Mouse (Mus musculus) embryonic facial prominence, embryonic 10.5 days (tissue): ENCODE data around the gene Dydc2. TPM values are rescaled to one million over a fixed set of nuclear protein-coding genes. Genes with fewer than 3 reads are reported as not detected.

Experiments used
- DNase-seq: peaks from one replicate; pipeline ENCODE4 v3.0.0-alpha.2; 2017; ENCODE audit warnings: low spot score
- H3K27ac ChIP-seq: fragments of 300-500 bp; sonication (generic); replicated peaks from 2 replicates; pipeline ENCODE4 v1.5.1; 2016; ENCODE audit warnings: mild to moderate bottlenecking
- H3K27me3 ChIP-seq: fragments of 300-500 bp; sonication (generic); replicated peaks from 2 replicates; pipeline ENCODE4 v1.6.1; 2016; ENCODE audit warnings: low read depth, mild to moderate bottlenecking; ENCODE audit not compliant: poor library complexity, severe bottlenecking
- H3K36me3 ChIP-seq: fragments of 300-500 bp; sonication (generic); replicated peaks from 2 replicates; pipeline ENCODE4 v1.6.1; 2016; ENCODE audit warnings: mild to moderate bottlenecking, moderate library complexity
- H3K4me1 ChIP-seq: fragments of 300-500 bp; sonication (generic); 2 replicates; pipeline ENCODE4 v1.6.1; 2016
- H3K4me3 ChIP-seq: fragments of 300-500 bp; sonication (generic); 2 replicates; pipeline ENCODE4 v1.5.1; 2016; ENCODE audit warnings: mild to moderate bottlenecking, moderate library complexity
- H3K9me3 ChIP-seq: fragments of 300-500 bp; sonication (generic); 2 replicates; pipeline ENCODE4 v1.6.1; 2016; ENCODE audit warnings: mild to moderate bottlenecking
- WGBS: fragments of 180-500 bp; shearing (Covaris S2); methylation state at CpG from one replicate; pipeline ENCODE4 v1.1.7; 2016; 5-methylcytosine and 5-hydroxymethylcytosine counted together
- polyA plus RNA-seq: library from polyadenylated mRNA; unstranded; fragments of >200 nt; fragmentation: Nextera tagmentation; extraction: Ambion mirVana; gene quantifications from 2 replicates; pipeline ENCODE4 v1.2.1, GENCODE M21; 2016

Gene Dydc2
- polyA plus RNA-seq, 1 experiment from 2014 or later: not detected

DNA sequence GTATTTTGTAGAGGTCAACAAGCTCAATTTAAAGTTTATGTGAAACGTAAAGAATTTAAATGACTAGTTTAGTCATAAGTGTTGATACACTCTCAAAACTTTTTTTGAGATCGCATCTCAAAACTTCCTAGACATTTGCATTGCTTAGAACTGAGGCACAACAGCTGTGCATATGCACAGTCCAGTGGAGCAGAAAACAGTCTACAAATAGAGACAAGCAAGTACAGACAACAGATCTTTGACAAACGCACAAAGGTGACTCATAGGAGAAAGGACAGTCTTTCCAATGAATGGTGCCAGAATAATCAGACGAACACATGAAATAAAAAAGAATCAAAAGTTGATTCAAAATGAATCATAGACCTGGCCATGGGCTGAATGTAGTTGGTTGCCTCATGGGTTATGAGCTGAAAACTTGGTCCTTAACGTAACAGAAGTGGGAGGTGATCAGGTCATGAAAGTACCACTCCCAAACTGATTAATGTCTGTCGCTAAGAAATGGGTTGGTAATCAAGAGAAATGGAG, 38.0 kb downstream of the Dydc2 start:
- Histone ChIP-seq H3K4me1 (no peaks in the 10 kb centered on the region), H3K27ac (no peak overlapping the region), H3K9me3 (no peaks in the 10 kb centered on the region), H3K4me3 (no peak overlapping the region), H3K27me3 (no peaks in the 10 kb centered on the region), H3K36me3 (no peaks in the 10 kb centered on the region)
- no peak for DNase-seq
- WGBS: 93% methylated on average over 6 of the region's 6 CpGs

DNA sequence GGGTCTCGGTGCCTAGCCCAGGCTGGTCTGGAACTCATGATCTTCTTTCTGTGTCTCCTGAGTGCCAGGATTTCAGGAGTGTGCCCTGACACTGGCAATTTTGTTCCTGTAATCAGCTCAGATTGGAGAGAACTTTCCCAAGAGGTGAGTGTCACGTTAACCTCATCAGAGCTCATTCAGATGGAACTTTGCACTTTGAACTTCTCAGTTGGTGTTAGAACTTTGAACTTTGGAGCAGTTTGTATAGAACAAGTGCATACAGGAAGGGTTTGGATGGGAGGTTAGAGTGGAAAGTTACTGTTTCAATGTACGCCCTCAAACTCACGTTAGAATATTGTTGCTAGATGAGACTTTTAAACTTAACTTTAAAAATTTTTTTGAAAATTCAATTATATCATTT, 39.7 kb downstream of the Dydc2 start:
- no peak overlapping the region for H3K27ac ChIP-seq
- H3K27me3 ChIP-seq: no peaks in the 10 kb centered on the region
- H3K36me3 ChIP-seq: no peaks in the 10 kb centered on the region
- DNase-seq: no peak
- H3K4me3 ChIP-seq: no peak overlapping the region
- WGBS: 76% methylated on average over 4 of the region's 4 CpGs
- H3K4me1 ChIP-seq: no peaks in the 10 kb centered on the region
- H3K9me3 ChIP-seq: no peaks in the 10 kb centered on the region

DNA sequence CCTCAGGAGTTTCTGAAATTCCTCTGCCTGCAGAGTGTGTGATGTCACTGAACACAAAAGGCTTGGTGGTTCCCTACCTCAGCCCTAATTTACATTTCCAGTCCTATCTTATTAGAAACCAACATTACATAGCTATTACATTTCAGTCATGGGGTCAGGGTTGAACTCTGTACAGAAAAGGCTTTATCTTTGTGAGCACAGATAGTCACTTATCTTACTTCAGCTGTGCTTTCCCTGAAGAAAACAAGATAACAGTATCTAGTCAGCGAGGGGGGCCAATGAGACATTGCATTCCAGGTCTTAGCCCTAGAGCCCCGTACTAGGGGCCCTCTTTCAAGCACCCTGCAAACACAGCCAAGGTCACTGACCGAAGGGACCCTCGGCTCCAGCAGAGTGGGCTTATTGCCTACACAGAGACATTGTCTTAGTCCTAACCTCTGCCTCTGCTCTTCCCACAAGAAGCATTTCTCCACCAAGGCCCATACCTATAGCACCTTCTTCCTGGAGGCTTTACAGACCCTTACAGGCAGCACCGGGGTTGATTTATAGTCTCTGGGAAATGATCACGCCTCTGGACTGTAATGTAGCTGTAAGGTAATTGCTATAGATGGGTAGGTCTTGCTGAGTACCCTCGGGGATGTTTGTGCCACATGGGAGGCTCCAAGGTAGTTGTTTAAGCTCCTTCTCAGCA, 43.3 kb downstream of the Dydc2 start:
- Histone ChIP-seq H3K4me1 (no peaks in the 10 kb centered on the region), H3K4me3 (no peak overlapping the region), H3K27me3 (no peaks in the 10 kb centered on the region), H3K36me3 (no peaks in the 10 kb centered on the region), H3K27ac (no peak overlapping the region), H3K9me3 (no peaks in the 10 kb centered on the region)
- DNase-seq: no peak
- 83% methylated on average over 7 of the region's 7 CpGs for WGBS

DNA sequence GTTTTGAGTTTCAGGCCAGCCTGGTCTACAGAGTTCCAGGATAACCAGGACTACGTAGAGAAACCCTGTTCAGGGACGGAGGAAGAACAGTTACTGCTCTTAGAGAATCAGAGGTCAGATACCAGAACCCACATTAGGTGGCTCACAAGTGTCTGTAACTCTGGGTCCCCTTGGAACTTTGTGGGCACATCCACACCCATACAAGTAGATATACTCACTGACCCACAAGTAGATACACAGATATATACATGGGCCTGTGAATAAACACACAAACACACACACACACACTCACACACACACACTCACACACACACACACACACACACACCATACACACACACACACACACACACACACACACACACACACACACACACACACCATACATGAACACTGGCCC, 43.9 kb downstream of the Dydc2 start:
- Histone ChIP-seq H3K27ac (no peak overlapping the region), H3K27me3 (no peaks in the 10 kb centered on the region), H3K4me3 (no peak overlapping the region), H3K9me3 (no peaks in the 10 kb centered on the region), H3K4me1 (no peaks in the 10 kb centered on the region), H3K36me3 (no peaks in the 10 kb centered on the region)
- 85% methylated on average over 2 of the region's 2 CpGs for WGBS
- no peak for DNase-seq

DNA sequence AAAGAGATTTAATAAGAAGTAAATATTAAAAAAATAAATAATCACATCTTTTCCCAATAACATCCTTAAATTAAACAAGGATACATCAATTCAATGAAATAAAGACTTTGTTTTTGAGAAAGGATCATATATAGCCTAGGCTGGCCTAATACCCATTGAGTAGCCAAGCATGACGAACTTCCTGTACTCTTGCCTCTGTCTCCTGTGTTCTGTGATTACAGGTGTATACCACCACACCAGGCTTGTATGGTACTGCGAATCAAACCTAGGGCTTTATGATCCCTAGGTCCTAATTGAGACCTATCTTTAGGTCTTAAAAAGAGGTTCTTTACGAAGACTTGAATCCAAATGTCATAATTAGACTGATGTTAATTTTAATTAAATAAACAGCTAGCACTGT, 47.8 kb downstream of the Dydc2 start:
- Histone ChIP-seq H3K4me1 (no peaks in the 10 kb centered on the region), H3K9me3 (no peaks in the 10 kb centered on the region), H3K36me3 (no peaks in the 10 kb centered on the region), H3K27me3 (no peaks in the 10 kb centered on the region), H3K4me3 (no peak overlapping the region), H3K27ac (no peak overlapping the region)
- DNase-seq: no peak
- 89% methylated on average over 3 of the region's 3 CpGs for WGBS

DNA sequence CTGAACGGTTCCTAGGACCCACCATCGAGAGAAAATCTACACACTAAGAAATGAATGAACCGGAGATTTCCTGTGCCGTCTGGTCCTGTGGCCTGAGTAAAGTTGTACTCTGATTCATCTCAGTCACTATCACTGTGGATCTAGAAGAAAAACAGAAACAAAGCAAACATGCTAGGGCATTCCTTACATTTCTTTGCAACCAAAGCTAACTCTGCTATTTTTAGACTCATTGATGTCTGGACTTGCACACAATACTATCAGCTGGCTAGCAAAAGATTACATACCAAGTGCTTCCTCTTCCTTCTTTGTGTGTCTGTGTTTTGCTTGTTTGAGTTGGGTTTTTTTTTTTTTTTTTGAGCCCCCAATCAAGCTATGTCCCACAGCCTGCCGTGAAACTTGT, 51.5 kb downstream of the Dydc2 start:
- no peaks in the 10 kb centered on the region for H3K9me3 ChIP-seq
- no peak for DNase-seq
- no peak overlapping the region for H3K4me3 ChIP-seq
- H3K36me3 ChIP-seq: no peaks in the 10 kb centered on the region
- H3K27me3 ChIP-seq: 0 out of 2 replicates have a peak, but pooled peaks cover 1% of the 10 kb centered on the region
- H3K4me1 ChIP-seq: peaks cover 13% of the 10 kb centered on the region
- WGBS: 84% methylated on average over 5 of the region's 5 CpGs
- no peak overlapping the region for H3K27ac ChIP-seq

DNA sequence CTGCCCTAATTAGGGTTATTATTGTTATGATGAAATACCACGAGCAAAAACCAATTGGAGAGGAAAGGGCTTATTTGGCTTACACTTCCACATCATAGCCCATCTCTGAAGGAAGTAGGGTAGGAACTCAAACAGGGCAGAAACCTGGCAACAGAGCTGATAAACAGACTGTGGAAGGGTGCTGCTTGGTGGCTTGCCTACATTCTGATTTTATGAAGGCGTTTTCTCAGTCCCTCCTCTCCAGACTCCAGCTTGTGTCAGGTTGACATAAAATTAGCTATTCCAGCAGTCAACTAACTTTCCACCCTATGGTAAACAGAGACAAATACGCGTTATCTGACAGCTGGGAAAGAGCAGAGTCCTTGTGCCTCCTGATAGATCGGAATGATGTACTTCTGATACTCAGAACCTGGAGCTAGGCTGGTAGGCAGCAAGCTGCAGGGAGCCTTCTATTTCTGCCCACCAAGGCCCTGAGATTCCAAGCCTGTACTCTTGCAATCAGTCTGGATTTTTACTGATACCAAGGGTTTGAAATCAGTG, 54.2 kb downstream of the Dydc2 start:
- Histone ChIP-seq H3K4me1 (peaks cover 13% of the 10 kb centered on the region), H3K27me3 (0 out of 2 replicates have a peak, but pooled peaks cover 5% of the 10 kb centered on the region), H3K27ac (no peak overlapping the region), H3K4me3 (no peak overlapping the region), H3K9me3 (no peaks in the 10 kb centered on the region), H3K36me3 (no peaks in the 10 kb centered on the region)
- WGBS: 76% methylated on average over 5 of the region's 5 CpGs
- DNase-seq: no peak

DNA sequence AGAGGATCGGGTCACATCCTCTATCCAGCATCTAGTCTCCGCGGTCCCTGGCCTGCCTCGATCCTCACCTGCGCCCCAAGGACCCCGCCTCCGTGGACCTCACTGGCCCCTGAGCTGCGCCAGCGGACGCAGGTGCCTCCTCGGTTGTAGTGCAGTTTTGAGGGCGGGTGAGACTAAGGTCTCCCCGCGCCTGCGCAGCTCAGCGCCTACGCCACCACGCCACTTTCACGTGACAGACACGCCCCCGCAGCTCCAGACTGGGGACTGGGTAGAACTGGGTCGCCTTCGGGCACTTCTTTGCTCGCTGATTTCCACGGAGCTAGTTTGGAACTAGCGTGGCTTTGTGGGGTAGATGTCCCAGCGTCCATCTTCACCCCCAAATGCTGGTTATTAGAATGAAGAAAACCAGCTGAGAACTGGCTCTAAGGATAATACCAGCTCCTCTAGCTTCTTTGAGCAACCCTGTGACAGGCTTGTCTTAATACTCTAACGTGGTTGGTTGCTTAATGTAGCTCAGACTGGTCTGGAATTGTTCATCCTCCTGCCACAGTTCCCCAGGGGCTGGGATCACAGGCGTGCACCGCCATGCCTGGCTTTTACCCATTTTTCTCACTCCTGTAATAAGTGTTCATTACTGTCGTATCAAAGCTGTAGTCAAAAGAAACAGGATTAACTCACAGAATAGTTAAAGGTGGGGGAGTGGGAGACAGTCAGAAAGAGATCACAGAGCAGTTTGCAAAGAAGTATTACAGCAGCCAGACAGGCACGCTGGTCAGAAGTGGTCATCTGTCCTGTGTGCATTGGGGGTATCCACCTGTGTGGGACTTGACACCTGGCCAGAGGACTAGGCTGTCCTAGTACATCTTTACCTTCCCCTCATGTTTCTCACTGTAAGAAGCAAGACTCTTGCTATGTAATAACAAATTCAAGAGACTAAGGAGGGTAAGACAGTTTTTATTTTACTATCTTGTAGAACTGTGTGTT, 55.1 kb downstream of the Dydc2 start, which contains the start of gene Fam213a:
Gene Fam213a, minus strand, starts transcription at position 159 of the 984 bp plus-strand sequence.
- Histone ChIP-seq H3K36me3 (no peaks in the 10 kb centered on the region), H3K4me1 (peaks cover 13% of the 10 kb centered on the region), H3K27ac (peak within 1 kb of the TSS; percentile 84), H3K9me3 (no peaks in the 10 kb centered on the region), H3K27me3 (0 out of 2 replicates have a peak, but pooled peaks cover 5% of the 10 kb centered on the region), H3K4me3 (peak within 1 kb of the TSS; percentile 73)
- DNase-seq: peak; percentile 91
- 4% methylated on average over 32 of the region's 32 CpGs for WGBS

DNA sequence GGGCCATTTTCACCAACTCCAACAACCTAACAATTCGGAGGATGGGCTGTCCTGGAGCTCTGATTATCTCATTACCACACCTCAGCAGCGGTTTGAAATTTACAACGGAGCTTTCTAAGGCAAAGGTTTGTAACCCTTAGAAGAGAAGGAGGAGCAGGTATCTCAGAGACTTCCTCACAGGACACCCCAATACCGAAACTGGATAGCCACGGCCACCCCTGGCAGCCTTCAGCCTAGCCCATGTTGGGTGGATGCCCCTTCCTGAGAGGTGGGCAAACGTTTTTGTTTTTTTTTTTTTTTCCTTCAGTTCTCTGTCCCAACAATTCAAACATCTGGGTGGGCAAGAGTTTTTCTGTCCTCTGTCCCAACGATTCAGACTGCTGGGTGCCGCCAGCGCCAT, 55.9 kb downstream of the Dydc2 start:
- H3K27ac ChIP-seq: peak overlapping the region; percentile 84
- H3K4me1 ChIP-seq: peaks cover 16% of the 10 kb centered on the region
- H3K36me3 ChIP-seq: no peaks in the 10 kb centered on the region
- no peaks in the 10 kb centered on the region for H3K9me3 ChIP-seq
- H3K4me3 ChIP-seq: peak overlapping the region; percentile 73
- WGBS: 23% methylated on average over 9 of the region's 9 CpGs
- no peak for DNase-seq
- 0 out of 2 replicates have a peak, but pooled peaks cover 5% of the 10 kb centered on the region for H3K27me3 ChIP-seq

DNA sequence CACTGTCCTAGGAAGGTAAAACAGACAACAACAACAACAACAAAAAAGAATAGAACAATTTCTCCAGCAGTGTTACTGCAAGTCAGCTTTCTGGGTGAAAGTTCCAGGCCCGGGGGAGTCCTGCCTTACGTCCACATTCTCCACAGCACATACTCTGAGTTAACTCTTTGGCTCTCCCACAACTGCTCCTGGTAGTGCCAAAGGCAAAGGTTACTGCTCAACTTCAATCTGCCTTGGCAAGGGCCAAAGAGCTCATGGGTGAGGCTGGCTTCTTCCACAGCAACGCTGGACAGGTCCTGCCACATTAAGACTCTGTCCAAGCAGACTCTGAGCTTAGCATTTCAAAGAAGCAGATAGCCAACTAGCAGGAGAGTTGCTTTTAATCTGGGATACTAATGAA, 57.1 kb downstream of the Dydc2 start:
- no peaks in the 10 kb centered on the region for H3K9me3 ChIP-seq
- H3K27ac ChIP-seq: no peak overlapping the region
- peaks cover 28% of the 10 kb centered on the region for H3K4me1 ChIP-seq
- no peak for DNase-seq
- no peaks in the 10 kb centered on the region for H3K36me3 ChIP-seq
- 0 out of 2 replicates have a peak, but pooled peaks cover 5% of the 10 kb centered on the region for H3K27me3 ChIP-seq
- WGBS: 85% methylated on average over 3 of the region's 3 CpGs
- H3K4me3 ChIP-seq: no peak overlapping the region

DNA sequence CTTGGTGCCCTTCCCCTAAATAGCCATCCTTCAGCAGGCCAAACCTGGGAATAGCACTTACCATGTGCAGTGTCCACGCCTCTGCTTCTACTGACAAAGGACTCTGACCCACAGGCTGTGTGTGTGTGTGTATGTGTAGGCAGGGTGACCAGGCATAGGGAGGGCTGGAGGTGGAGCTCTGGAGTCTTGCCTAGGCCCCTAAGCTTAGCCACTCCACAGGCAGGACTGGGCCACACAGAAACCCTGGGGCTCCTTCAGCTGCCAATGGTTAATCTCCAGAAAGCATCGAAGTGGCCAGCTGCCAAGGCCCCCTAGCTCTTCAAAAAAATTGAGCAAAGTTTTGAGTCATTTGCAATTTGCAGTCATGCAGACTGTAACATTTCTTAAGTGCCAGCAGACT, 60.9 kb downstream of the Dydc2 start:
- WGBS: 59% methylated on average over 2 of the region's 2 CpGs
- Histone ChIP-seq H3K27me3 (peaks cover 18% of the 10 kb centered on the region), H3K9me3 (no peaks in the 10 kb centered on the region), H3K4me3 (no peak overlapping the region), H3K36me3 (no peaks in the 10 kb centered on the region), H3K4me1 (peaks cover 37% of the 10 kb centered on the region), H3K27ac (no peak overlapping the region)
- no peak for DNase-seq

DNA sequence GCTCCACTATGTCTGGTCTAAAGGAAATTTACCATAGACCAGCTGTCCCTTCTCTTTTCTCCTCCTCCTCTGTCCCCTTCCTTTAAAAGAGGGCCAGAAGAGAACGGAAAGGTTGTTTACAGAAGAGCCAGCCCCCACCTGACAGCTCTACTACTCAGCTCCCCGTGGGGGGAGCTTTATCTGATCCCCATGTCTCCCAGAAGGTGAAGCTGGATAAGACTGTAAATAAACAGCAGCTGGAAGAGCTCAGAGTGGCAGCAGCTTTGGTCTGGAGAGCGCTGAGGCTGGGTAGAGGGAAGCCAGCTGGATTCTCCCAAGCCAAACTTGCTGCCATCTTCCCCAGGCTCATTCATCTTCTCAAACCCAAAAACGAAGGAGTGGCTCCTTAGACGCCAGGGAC, 61.4 kb downstream of the Dydc2 start:
- H3K9me3 ChIP-seq: no peaks in the 10 kb centered on the region
- no peak overlapping the region for H3K4me3 ChIP-seq
- WGBS: 44% methylated on average over 5 of the region's 5 CpGs
- no peak overlapping the region for H3K27ac ChIP-seq
- peaks cover 35% of the 10 kb centered on the region for H3K4me1 ChIP-seq
- H3K36me3 ChIP-seq: no peaks in the 10 kb centered on the region
- H3K27me3 ChIP-seq: peaks cover 20% of the 10 kb centered on the region
- DNase-seq: no peak
